Mouse (Mus musculus): ENCODE results near the gene Sept10. TPM values are rescaled to one million over a fixed set of nuclear protein-coding genes. Genes with fewer than 3 reads are reported as not detected.

The Sept10 gene
- 51.8 and 56.5 TPM in 2 replicates for polyA plus RNA-seq (2014; fragmentation: Nextera tagmentation; extraction: Ambion mirVana)

GRCm38 (mm10) chr10:59221473-59222270 lies at the start of gene Sept10, which contains the start of gene Sowahc:
Gene Sept10 (minus strand): TSS chr10:59221847.
Gene Sowahc (plus strand): TSS chr10:59221953.
- peak; percentile 94 for ATAC-seq (ENCODE audit: insufficient number of reproducible peaks, low FRiP score, low TSS enrichment, low read depth)
- Histone ChIP-seq H3K4me3 (ENCODE audit: low read depth, low read length) (peak within 1 kb of the TSS; percentile 83), H3K9ac (ENCODE audit: low read length) (peak within 1 kb of the TSS; percentile 93), H3K4me1 (ENCODE audit: control insufficient read depth, insufficient read depth, low read length) (no peaks in the 10 kb centered on the region), H3K4me2 (ENCODE audit: low read depth, severe bottlenecking) (peak within 1 kb of the TSS; percentile 95), H3K27me3 (ENCODE audit: control insufficient read depth, insufficient read depth, low read length) (no peaks in the 10 kb centered on the region), H3K27ac (replicated peaks; ENCODE audit: low read depth, low read length) (peak within 1 kb of the TSS; percentile 89), H3K36me3 (ENCODE audit: control insufficient read depth, insufficient read depth, low read length) (no peaks in the 10 kb centered on the region), H3K9me3 (ENCODE audit: control insufficient read depth, low read length) (no peaks in the 10 kb centered on the region)
- WGBS = under 1% methylated on average over 84 of the region's 84 CpGs
- DNase-seq (ENCODE audit: low spot score) = peak; percentile 98

- Histone ChIP-seq H3K4me1 (ENCODE audit: control insufficient read depth, insufficient read depth, low read length) (no peaks in the 10 kb centered on the region), H3K36me3 (ENCODE audit: control insufficient read depth, insufficient read depth, low read length) (no peaks in the 10 kb centered on the region), H3K4me3 (ENCODE audit: low read depth, low read length) (no peak overlapping the region), H3K4me2 (ENCODE audit: low read depth, severe bottlenecking) (no peak overlapping the region), H3K27me3 (ENCODE audit: control insufficient read depth, insufficient read depth, low read length) (no peaks in the 10 kb centered on the region), H3K9ac (ENCODE audit: low read length) (no peak overlapping the region), H3K27ac (replicated peaks; ENCODE audit: low read depth, low read length) (no peak overlapping the region), H3K9me3 (ENCODE audit: control insufficient read depth, low read length) (no peaks in the 10 kb centered on the region)
- DNase-seq (ENCODE audit: low spot score) (no peak), ATAC-seq (ENCODE audit: insufficient number of reproducible peaks, low FRiP score, low TSS enrichment, low read depth) (no peak)
- 16% methylated on average over 3 of the region's 3 CpGs for WGBS
Observed at GRCm38 (mm10) chr10:59268754-59269153, 47.1 kb upstream of the Sept10 start.

GRCm38 (mm10) chr10:59268109-59268508 lies 46.5 kb upstream of the Sept10 start:
- no peak for DNase-seq (ENCODE audit: low spot score)
- WGBS = 32% methylated on average over 4 of the region's 4 CpGs
- no peaks in the 10 kb centered on the region for H3K9me3 ChIP-seq (ENCODE audit: control insufficient read depth, low read length)

GRCm38 (mm10) chr10:59267275-59267674 lies 45.6 kb upstream of the Sept10 start:
- ATAC-seq (ENCODE audit: insufficient number of reproducible peaks, low FRiP score, low TSS enrichment, low read depth) (no peak), DNase-seq (ENCODE audit: low spot score) (no peak)
- Histone ChIP-seq H3K9ac (ENCODE audit: low read length) (no peak overlapping the region), H3K4me3 (ENCODE audit: low read depth, low read length) (no peak overlapping the region), H3K9me3 (ENCODE audit: control insufficient read depth, low read length) (no peaks in the 10 kb centered on the region), H3K27me3 (ENCODE audit: control insufficient read depth, insufficient read depth, low read length) (no peaks in the 10 kb centered on the region), H3K27ac (replicated peaks; ENCODE audit: low read depth, low read length) (no peak overlapping the region), H3K4me2 (ENCODE audit: low read depth, severe bottlenecking) (no peak overlapping the region), H3K36me3 (ENCODE audit: control insufficient read depth, insufficient read depth, low read length) (no peaks in the 10 kb centered on the region), H3K4me1 (ENCODE audit: control insufficient read depth, insufficient read depth, low read length) (no peaks in the 10 kb centered on the region)
- WGBS = 49% methylated on average over 2 of the region's 2 CpGs

More at GRCm38 (mm10) chr10:59268109-59268508, 46.5 kb upstream of the Sept10 start:
- Histone ChIP-seq H3K4me1 (ENCODE audit: control insufficient read depth, insufficient read depth, low read length) (no peaks in the 10 kb centered on the region), H3K9ac (ENCODE audit: low read length) (no peak overlapping the region), H3K4me2 (ENCODE audit: low read depth, severe bottlenecking) (no peak overlapping the region), H3K27me3 (ENCODE audit: control insufficient read depth, insufficient read depth, low read length) (no peaks in the 10 kb centered on the region), H3K4me3 (ENCODE audit: low read depth, low read length) (no peak overlapping the region), H3K36me3 (ENCODE audit: control insufficient read depth, insufficient read depth, low read length) (no peaks in the 10 kb centered on the region), H3K27ac (replicated peaks; ENCODE audit: low read depth, low read length) (no peak overlapping the region)
- ATAC-seq (ENCODE audit: insufficient number of reproducible peaks, low FRiP score, low TSS enrichment, low read depth) = no peak

GRCm38 (mm10) chr10:59266097-59266496 lies 44.5 kb upstream of the Sept10 start:
- no peak overlapping the region for H3K4me3 ChIP-seq (ENCODE audit: low read depth, low read length)
- H3K9me3 ChIP-seq (ENCODE audit: control insufficient read depth, low read length) = no peaks in the 10 kb centered on the region
- no peak for DNase-seq (ENCODE audit: low spot score)
- no peaks in the 10 kb centered on the region for H3K36me3 ChIP-seq (ENCODE audit: control insufficient read depth, insufficient read depth, low read length)
- no peak overlapping the region for H3K9ac ChIP-seq (ENCODE audit: low read length)
- H3K4me1 ChIP-seq (ENCODE audit: control insufficient read depth, insufficient read depth, low read length) = no peaks in the 10 kb centered on the region
- no peak overlapping the region for H3K27ac ChIP-seq (replicated peaks; ENCODE audit: low read depth, low read length)
- H3K27me3 ChIP-seq (ENCODE audit: control insufficient read depth, insufficient read depth, low read length) = no peaks in the 10 kb centered on the region
- no peak for ATAC-seq (ENCODE audit: insufficient number of reproducible peaks, low FRiP score, low TSS enrichment, low read depth)
- WGBS = 88% methylated on average over 1 of the region's 1 CpGs
- no peak overlapping the region for H3K4me2 ChIP-seq (ENCODE audit: low read depth, severe bottlenecking)

GRCm38 (mm10) chr10:59265674-59266073 lies 44.0 kb upstream of the Sept10 start:
- H3K4me1 ChIP-seq (ENCODE audit: control insufficient read depth, insufficient read depth, low read length) = no peaks in the 10 kb centered on the region
- no peak for DNase-seq (ENCODE audit: low spot score)
- no peaks in the 10 kb centered on the region for H3K27me3 ChIP-seq (ENCODE audit: control insufficient read depth, insufficient read depth, low read length)
- no peak for ATAC-seq (ENCODE audit: insufficient number of reproducible peaks, low FRiP score, low TSS enrichment, low read depth)
- H3K4me2 ChIP-seq (ENCODE audit: low read depth, severe bottlenecking) = no peak overlapping the region
- 52% methylated on average over 4 of the region's 4 CpGs for WGBS
- no peak overlapping the region for H3K27ac ChIP-seq (replicated peaks; ENCODE audit: low read depth, low read length)
- H3K9ac ChIP-seq (ENCODE audit: low read length) = no peak overlapping the region
- no peaks in the 10 kb centered on the region for H3K36me3 ChIP-seq (ENCODE audit: control insufficient read depth, insufficient read depth, low read length)
- no peaks in the 10 kb centered on the region for H3K9me3 ChIP-seq (ENCODE audit: control insufficient read depth, low read length)
- H3K4me3 ChIP-seq (ENCODE audit: low read depth, low read length) = no peak overlapping the region

- Histone ChIP-seq H3K36me3 (ENCODE audit: control insufficient read depth, insufficient read depth, low read length) (no peaks in the 10 kb centered on the region), H3K4me3 (ENCODE audit: low read depth, low read length) (no peak overlapping the region), H3K27ac (replicated peaks; ENCODE audit: low read depth, low read length) (no peak overlapping the region), H3K27me3 (ENCODE audit: control insufficient read depth, insufficient read depth, low read length) (no peaks in the 10 kb centered on the region), H3K9me3 (ENCODE audit: control insufficient read depth, low read length) (no peaks in the 10 kb centered on the region), H3K9ac (ENCODE audit: low read length) (no peak overlapping the region), H3K4me2 (ENCODE audit: low read depth, severe bottlenecking) (no peak overlapping the region), H3K4me1 (ENCODE audit: control insufficient read depth, insufficient read depth, low read length) (no peaks in the 10 kb centered on the region)
- DNase-seq (ENCODE audit: low spot score) (no peak), ATAC-seq (ENCODE audit: insufficient number of reproducible peaks, low FRiP score, low TSS enrichment, low read depth) (no peak)
- WGBS = 59% methylated on average over 7 of the region's 7 CpGs
Observed at GRCm38 (mm10) chr10:59265067-59265466, 43.4 kb upstream of the Sept10 start.

GRCm38 (mm10) chr10:59262979-59263378 lies 41.3 kb upstream of the Sept10 start:
- H3K4me2 ChIP-seq (ENCODE audit: low read depth, severe bottlenecking) = no peak overlapping the region
- H3K27me3 ChIP-seq (ENCODE audit: control insufficient read depth, insufficient read depth, low read length) = no peaks in the 10 kb centered on the region
- no peaks in the 10 kb centered on the region; the same call in 1 of the 2 replicates for H3K4me1 ChIP-seq (ENCODE audit: control insufficient read depth, insufficient read depth, low read length)
- H3K4me3 ChIP-seq (ENCODE audit: low read depth, low read length) = no peak overlapping the region
- no peaks in the 10 kb centered on the region for H3K36me3 ChIP-seq (ENCODE audit: control insufficient read depth, insufficient read depth, low read length)
- ATAC-seq (ENCODE audit: insufficient number of reproducible peaks, low FRiP score, low TSS enrichment, low read depth) (no peak), DNase-seq (ENCODE audit: low spot score) (no peak)
- H3K9ac ChIP-seq (ENCODE audit: low read length) = no peak overlapping the region
- no peak overlapping the region for H3K27ac ChIP-seq (replicated peaks; ENCODE audit: low read depth, low read length)
- H3K9me3 ChIP-seq (ENCODE audit: control insufficient read depth, low read length) = no peaks in the 10 kb centered on the region
- 80% methylated on average over 7 of the region's 7 CpGs for WGBS

All from limb, embryonic 11.5 days (tissue).